Comparison of ENCODE assay signal across 16 mouse cellular contexts in the genomic region with DNA sequence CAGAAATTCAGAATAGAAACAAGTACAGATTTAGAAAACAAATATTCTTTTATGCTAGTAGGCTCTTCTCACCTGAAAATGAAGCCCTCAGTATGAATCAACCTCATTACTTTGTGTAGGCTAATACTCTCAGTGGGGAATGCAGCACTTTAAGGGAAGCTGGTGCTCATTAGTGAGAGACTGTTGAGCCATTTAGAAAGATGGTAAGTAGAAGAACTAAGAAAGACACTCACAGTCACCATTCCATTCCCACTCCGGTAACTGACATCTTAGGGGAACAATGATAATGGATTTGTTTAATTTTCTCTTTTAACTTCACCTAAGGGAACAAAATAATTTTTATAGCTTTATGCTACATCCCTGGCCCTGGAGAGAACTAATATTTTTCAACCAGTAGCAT.
"Had no signal": no experiment of that assay in that cellular context is flagged by ENCODE, and none has a peak within 500 bp of the region (broad histone marks: within the 10 kb centered on the region; RNA-seq: fewer than 3 reads in every experiment).

No protein-coding gene starts in this region.

- H3K27me3 ChIP-seq: liver, embryonic 15.5 days; megakaryocyte, embryonic 14.5 days; midbrain, embryonic 13.5 days; stomach, embryonic 15.5 days had no signal

- H3K27ac ChIP-seq: left cerebral cortex, adult 2 months; limb, embryonic 10.5 days; liver, embryonic 15.5 days; macrophage; midbrain, embryonic 13.5 days; stomach, embryonic 15.5 days had no signal

- DNase-seq: kidney, adult 8-10 months; kidney, postnatal 25 days; lung, embryonic 14.5 days; lung, postnatal 10 days; right cerebral cortex, postnatal 14 days; thymus, adult 2 months; thymus, postnatal 25 days had no signal

- H3K4me1 ChIP-seq: limb, embryonic 10.5 days; liver, embryonic 15.5 days; megakaryocyte, embryonic 14.5 days; midbrain, embryonic 13.5 days; stomach, embryonic 15.5 days had no signal

- ATAC-seq: intestine, postnatal 0 days had no signal

- H3K4me3 ChIP-seq: left cerebral cortex, adult 2 months; limb, embryonic 10.5 days; liver, embryonic 15.5 days; megakaryocyte, embryonic 14.5 days; midbrain, embryonic 13.5 days; stomach, embryonic 15.5 days had no signal

- H3K4me2 ChIP-seq: liver, embryonic 11.5 days; liver, embryonic 15.5 days; lung, embryonic 14.5 days; midbrain, embryonic 13.5 days; stomach, embryonic 15.5 days had no signal

- H3K9me3 ChIP-seq: limb, embryonic 10.5 days; liver, embryonic 15.5 days; megakaryocyte, embryonic 14.5 days; midbrain, embryonic 13.5 days; stomach, embryonic 15.5 days had no signal

- H3K9ac ChIP-seq: liver, embryonic 15.5 days; lung, embryonic 14.5 days; midbrain, embryonic 13.5 days; stomach, embryonic 15.5 days had no signal

- H3K36me3 ChIP-seq: limb, embryonic 10.5 days; liver, embryonic 15.5 days; midbrain, embryonic 13.5 days; stomach, embryonic 15.5 days had no signal
